Mouse (Mus musculus): ENCODE data around the gene Zdhhc19.

DNA sequence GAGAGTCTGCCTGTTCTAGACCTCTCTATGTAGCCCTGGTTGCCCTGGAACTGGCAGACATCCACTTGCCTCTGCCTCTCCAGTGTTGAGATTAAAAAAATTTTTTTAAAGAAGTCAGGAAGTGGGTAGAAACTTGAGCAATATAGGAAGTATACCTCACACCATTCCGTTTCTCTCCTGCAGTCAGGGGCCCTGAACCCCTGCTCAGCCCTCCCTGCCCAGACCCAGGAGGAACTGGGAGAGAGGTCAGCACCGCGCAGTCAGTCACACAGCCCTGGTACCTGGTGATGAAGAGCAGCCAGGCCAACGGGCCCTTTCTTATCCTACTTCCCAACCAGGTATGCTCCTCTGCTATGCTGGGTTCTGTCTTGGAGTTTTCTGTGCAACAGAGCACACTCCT, 54.0 kb downstream of the Zdhhc19 start:
- no peak for TF ChIP-seq CTCF (IDR thresholded peaks at IDR 0.05; ENCODE audit: extremely low read depth, insufficient read length, insufficient replicate concordance, low read depth, low read length)
- no peak for TF ChIP-seq POLR2A (IDR thresholded peaks at IDR 0.05; ENCODE audit: low read depth, low read length)

All from small intestine, adult 2 months (tissue).